Mouse (Mus musculus) heart, embryonic 16.5 days (tissue): Measurements from ENCODE around the gene Vps33a. TPM values are rescaled to one million over a fixed set of nuclear protein-coding genes. Genes with fewer than 3 reads are reported as not detected.

ENCODE experiments used
- ATAC-seq: fragments of 200-750 bp; cut with Nextera tagmentation; replicated peaks from 2 replicates; pipeline ENCODE4 v1.8.0; 2017; ENCODE audit warnings: moderate number of reproducible peaks; ENCODE audit not compliant: insufficient read depth, low FRiP score; ENCODE audit errors: extremely low read depth
- H3K27ac ChIP-seq: fragments of 300-500 bp; sonication (generic); 2 replicates; pipeline ENCODE4 v1.5.1; 2014; ENCODE audit warnings: mild to moderate bottlenecking, low read length, control low read depth, moderate library complexity
- H3K27me3 ChIP-seq: fragments of 300-500 bp; sonication (generic); 2 replicates; pipeline ENCODE4 v1.6.1; 2014; ENCODE audit warnings: low read length, mixed read lengths; ENCODE audit not compliant: control insufficient read depth, insufficient read depth
- H3K36me3 ChIP-seq: fragments of 300-500 bp; sonication (generic); 2 replicates; pipeline ENCODE4 v1.6.1; 2014; ENCODE audit not compliant: control insufficient read depth, insufficient read depth
- H3K4me1 ChIP-seq: fragments of 300-500 bp; sonication (generic); 2 replicates; pipeline ENCODE4 v1.6.1; 2014; ENCODE audit warnings: low read length, mixed read lengths; ENCODE audit not compliant: control insufficient read depth, insufficient read depth
- H3K4me2 ChIP-seq: fragments of 300-500 bp; sonication (generic); 2 replicates; pipeline ENCODE4 v1.6.1; 2014; ENCODE audit warnings: low read depth, mild to moderate bottlenecking, control low read depth, low read length
- H3K4me3 ChIP-seq: fragments of 300-500 bp; sonication (generic); 2 replicates; pipeline ENCODE4 v1.5.1; 2014; ENCODE audit warnings: mild to moderate bottlenecking, control low read depth, low read length
- H3K9ac ChIP-seq: fragments of 300-500 bp; sonication (generic); 2 replicates; pipeline ENCODE4 v1.6.1; 2014; ENCODE audit warnings: low read length, control low read depth
- H3K9me3 ChIP-seq: fragments of 300-500 bp; sonication (generic); replicated peaks from 2 replicates; pipeline ENCODE4 v1.6.1; 2016; ENCODE audit warnings: low read length; ENCODE audit not compliant: control insufficient read depth
- WGBS: fragments of 180-500 bp; shearing (Covaris S2); extraction: QIAGEN DNeasy Blood & Tissue Kit; methylation state at CpG from one replicate; pipeline ENCODE4 v1.1.7; 2014; 5-methylcytosine and 5-hydroxymethylcytosine counted together
- polyA plus RNA-seq: library from polyadenylated mRNA; unstranded; fragments of >200 nt; fragmentation: Nextera tagmentation; extraction: Ambion mirVana; gene quantifications from 2 replicates; pipeline ENCODE4 v1.2.1, GENCODE M21; 2015

The Vps33a gene
- polyA plus RNA-seq, 1 experiment from 2014 or later: 26.3 TPM

DNA sequence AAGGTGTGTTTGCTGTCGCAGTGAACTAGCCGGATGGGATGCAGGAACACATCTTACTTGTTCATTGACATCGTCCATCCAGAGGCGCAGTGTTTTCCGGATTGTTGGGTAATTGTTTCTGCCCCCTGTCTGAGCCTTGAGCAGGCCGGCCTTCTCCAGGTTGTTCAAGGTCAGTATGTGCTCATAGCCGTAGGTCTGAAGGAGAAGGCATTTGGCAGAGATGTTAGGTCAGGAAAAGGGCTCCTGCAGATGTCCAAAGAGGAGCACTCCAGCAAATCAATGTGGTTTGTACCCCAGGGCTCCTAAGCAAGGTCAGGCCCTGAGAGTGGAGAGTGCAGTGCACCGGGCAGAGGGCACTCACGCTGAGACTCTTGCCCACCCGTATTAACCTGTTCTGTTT lies 39.0 kb downstream of the Vps33a start:
- Histone ChIP-seq H3K4me3 (no peak overlapping the region), H3K27ac (no peak overlapping the region), H3K4me2 (no peak overlapping the region), H3K9ac (no peak overlapping the region), H3K4me1 (no peaks in the 10 kb centered on the region), H3K9me3 (no peaks in the 10 kb centered on the region), H3K36me3 (peaks cover 43% of the 10 kb centered on the region), H3K27me3 (no peaks in the 10 kb centered on the region)
- ATAC-seq: no peak
- WGBS: 85% methylated on average over 10 of the region's 10 CpGs

DNA sequence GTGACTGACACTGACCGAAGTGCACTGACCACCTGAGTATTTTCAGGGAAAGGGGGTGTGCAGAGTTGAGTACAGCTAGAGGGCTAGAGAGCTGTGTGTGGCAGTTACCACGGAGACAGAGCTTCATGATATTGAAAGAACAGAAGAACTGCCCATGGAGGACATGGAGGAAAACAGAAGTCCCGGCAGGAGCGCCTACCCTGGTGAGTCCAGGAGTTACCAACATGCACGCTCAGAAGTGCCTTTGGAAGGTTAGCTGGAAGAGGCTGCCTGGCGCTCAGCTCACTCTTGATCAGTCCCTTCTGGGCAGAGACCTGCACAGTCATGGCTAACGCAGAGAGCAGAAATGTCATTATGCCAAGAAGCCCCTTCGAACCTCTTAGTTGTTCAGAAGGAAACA lies 42.8 kb downstream of the Vps33a start:
- no peak overlapping the region for H3K9ac ChIP-seq
- no peak for ATAC-seq
- H3K9me3 ChIP-seq: no peaks in the 10 kb centered on the region
- no peak overlapping the region for H3K4me3 ChIP-seq
- 89% methylated on average over 8 of the region's 8 CpGs for WGBS
- peaks cover 38% of the 10 kb centered on the region for H3K36me3 ChIP-seq
- no peak overlapping the region for H3K27ac ChIP-seq
- H3K4me1 ChIP-seq: no peaks in the 10 kb centered on the region
- H3K27me3 ChIP-seq: no peaks in the 10 kb centered on the region
- no peak overlapping the region for H3K4me2 ChIP-seq

DNA sequence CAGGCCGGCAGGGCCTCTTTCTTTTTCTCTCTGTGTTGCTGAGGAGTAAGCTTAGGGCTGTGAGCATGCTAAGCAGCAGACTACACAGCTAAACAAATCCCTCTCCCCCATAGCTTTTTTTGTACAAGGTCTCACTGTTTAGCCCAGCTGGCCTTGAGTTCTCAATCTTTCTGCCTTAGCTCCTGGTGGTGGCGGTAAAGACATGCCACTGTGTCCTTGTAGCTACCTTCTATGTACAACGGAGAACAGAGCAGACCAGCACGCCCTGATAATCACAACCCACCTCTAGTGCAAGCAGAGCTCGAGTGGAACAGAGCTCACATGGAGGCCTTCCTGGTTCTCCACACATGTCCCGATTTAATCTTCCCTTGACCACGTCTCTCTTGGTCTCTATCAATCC lies 44.2 kb downstream of the Vps33a start:
- peaks cover 28% of the 10 kb centered on the region for H3K36me3 ChIP-seq
- no peaks in the 10 kb centered on the region for H3K27me3 ChIP-seq
- H3K9me3 ChIP-seq: no peaks in the 10 kb centered on the region
- 63% methylated on average over 7 of the region's 7 CpGs for WGBS
- peaks cover 4% of the 10 kb centered on the region for H3K4me1 ChIP-seq
- no peak overlapping the region for H3K4me2 ChIP-seq
- H3K9ac ChIP-seq: no peak overlapping the region
- H3K4me3 ChIP-seq: no peak overlapping the region
- ATAC-seq: no peak
- H3K27ac ChIP-seq: no peak overlapping the region

- ATAC-seq: no peak
- Histone ChIP-seq H3K27ac (no peak overlapping the region), H3K36me3 (peaks cover 5% of the 10 kb centered on the region), H3K9me3 (no peaks in the 10 kb centered on the region), H3K4me2 (no peak overlapping the region), H3K9ac (no peak overlapping the region), H3K4me1 (peaks cover 11% of the 10 kb centered on the region), H3K4me3 (no peak overlapping the region), H3K27me3 (no peaks in the 10 kb centered on the region)
- 85% methylated on average over 9 of the region's 9 CpGs for WGBS
Observed at GRCm38 (mm10) chr5:123525916-123526495, 46.8 kb downstream of the Vps33a start.

DNA sequence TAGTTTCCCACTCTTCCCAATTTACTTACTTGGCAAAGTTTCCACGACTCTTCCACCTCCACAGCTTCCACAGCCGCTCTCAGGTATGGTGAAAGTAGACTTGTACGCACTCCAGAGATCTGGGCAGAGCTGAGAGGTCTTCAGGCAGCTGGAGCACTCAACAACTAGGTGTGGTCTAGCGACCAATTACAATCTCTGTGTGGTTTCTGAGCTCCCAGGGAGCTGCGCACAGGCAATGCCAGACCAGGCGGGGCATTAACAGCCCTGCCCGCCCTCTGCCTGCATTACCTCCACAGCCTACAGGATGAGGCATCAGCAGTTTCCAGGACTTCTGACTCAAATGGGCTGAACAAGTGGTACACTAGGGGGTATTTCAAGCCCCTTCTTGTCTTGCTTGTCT lies 47.6 kb downstream of the Vps33a start, which contains the start of gene Gm49027:
Gene Gm49027, minus strand, starts transcription at position 208 of the 400 bp plus-strand sequence.
- Histone ChIP-seq H3K9me3 (no peaks in the 10 kb centered on the region), H3K27ac (0 out of 2 replicates have a peak within 1 kb of the TSS, but pooled peaks have one; percentile 43), H3K4me1 (peaks cover 11% of the 10 kb centered on the region), H3K4me3 (peak within 1 kb of the TSS; percentile 91), H3K4me2 (peak within 1 kb of the TSS; percentile 98), H3K9ac (0 out of 2 replicates have a peak within 1 kb of the TSS, but pooled peaks have one; percentile 54), H3K27me3 (no peaks in the 10 kb centered on the region), H3K36me3 (peaks cover 3% of the 10 kb centered on the region; the same call in 1 of the 2 replicates)
- no peak for ATAC-seq
- 81% methylated on average over 7 of the region's 7 CpGs for WGBS

DNA sequence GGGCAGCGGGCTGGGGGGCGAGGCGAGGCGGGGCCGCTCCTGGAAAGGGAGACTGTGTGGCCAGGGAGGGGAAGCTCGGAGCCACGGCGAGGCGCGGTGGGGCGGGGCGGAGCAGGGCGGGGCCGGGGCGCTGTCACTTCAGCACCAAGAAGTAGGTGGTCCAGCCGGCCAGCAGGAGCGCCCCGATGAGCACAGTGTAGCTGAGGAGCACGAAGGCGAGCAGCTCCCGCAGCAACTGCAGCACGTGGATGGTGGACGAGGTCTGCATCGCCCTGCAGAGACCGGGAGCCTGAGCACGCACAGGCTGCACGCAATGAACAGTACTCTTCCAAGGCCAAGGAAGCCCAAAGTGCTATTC lies 48.5 kb downstream of the Vps33a start:
- Histone ChIP-seq H3K36me3 (no peaks in the 10 kb centered on the region), H3K4me1 (peaks cover 11% of the 10 kb centered on the region), H3K9me3 (no peaks in the 10 kb centered on the region), H3K4me3 (peak overlapping the region; percentile 91), H3K4me2 (peak overlapping the region; percentile 98), H3K27ac (0 out of 2 replicates have a peak overlapping the region, but pooled peaks have one; percentile 43), H3K9ac (0 out of 2 replicates have a peak overlapping the region, but pooled peaks have one; percentile 54), H3K27me3 (no peaks in the 10 kb centered on the region)
- under 1% methylated on average over 26 of the region's 27 CpGs for WGBS
- ATAC-seq: peak; percentile 92

DNA sequence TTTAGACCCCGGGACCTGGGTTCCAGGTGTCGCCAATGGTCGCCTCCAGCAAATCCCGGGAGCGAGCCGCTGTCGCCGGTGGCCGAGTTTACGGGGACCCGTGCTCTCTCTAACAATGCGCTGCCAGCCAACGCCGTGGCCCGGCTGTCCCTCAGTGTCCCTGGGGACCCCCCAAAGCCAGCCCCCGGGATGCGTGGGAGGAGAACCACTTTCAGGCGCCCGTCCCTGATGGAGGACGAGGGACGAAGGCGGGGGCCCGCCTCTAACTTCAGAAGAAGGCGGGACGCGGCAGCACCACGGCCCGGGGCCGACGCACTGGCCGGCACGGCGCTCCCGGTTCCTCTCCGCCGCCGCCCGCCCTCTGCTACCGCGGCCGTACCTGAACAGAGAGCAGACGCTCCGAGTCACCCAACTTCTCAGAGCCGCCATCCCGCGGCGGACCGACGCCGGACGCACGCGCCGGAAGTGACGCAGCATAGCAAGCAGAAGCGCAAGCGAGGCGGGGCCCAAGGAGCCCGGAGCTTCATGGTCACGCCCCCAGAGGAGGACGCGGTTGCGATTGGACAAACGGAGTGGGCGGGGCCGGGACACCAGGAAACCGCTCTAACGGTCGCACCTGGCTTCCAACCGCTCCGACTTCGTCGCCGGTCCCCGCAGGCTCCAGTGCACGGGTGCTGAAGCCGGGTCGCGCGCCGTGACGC lies 49.0 kb downstream of the Vps33a start, which contains the start of gene Diablo:
Gene Diablo, minus strand, starts transcription at position 485 of the 701 bp plus-strand sequence.
- ATAC-seq: peak; percentile 99
- Histone ChIP-seq H3K4me3 (peak within 1 kb of the TSS; percentile 91), H3K27ac (peak within 1 kb of the TSS; percentile 43; the same call in 1 of the 2 replicates), H3K4me1 (peaks cover 11% of the 10 kb centered on the region), H3K36me3 (no peaks in the 10 kb centered on the region), H3K9ac (peak within 1 kb of the TSS; percentile 92), H3K4me2 (peak within 1 kb of the TSS; percentile 98), H3K27me3 (no peaks in the 10 kb centered on the region), H3K9me3 (no peaks in the 10 kb centered on the region)
- WGBS: under 1% methylated on average over 82 of the region's 82 CpGs

DNA sequence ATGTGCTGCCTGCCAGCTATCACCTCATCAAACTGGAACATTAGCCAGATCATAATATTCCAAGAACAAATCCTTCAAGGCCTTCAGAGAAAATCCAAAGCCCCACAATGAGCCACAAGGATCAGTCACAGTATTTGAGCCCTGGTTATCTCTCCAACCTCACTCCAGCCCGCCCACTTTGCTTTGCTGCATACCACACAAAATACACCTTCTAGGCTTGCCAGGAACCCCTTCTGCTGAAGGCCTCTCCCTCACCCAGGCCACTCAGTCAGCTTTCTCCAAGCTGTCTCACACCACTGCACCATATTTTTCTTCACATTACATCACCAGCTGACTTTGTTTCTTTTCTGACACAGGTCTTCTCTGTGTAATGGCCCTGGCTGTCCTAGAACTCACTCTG lies 50.7 kb downstream of the Vps33a start:
- 74% methylated on average over 1 of the region's 1 CpGs for WGBS
- H3K4me2 ChIP-seq: no peak overlapping the region

DNA sequence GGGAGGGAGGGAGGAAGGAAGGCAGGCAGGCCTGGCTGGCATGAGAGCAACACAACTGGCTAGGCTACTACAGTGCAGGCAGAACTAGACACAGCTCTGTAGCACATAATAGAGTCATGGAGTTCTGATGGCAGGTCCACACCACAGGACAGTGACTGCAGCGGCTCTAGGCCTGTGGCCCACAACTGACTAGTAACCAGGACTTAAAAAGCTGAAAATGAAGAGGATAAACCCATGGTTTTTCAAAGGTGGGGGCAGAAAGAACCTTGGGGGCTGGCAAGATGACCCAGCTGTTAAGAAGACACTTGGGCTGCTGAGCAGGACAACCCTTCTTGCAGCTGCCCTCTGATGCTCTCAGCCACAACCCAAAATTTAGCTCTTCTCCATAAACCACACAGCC lies 51.2 kb downstream of the Vps33a start:
- Histone ChIP-seq H3K4me1 (peaks cover 11% of the 10 kb centered on the region), H3K27me3 (no peaks in the 10 kb centered on the region), H3K9ac (no peak overlapping the region), H3K4me3 (no peak overlapping the region), H3K36me3 (peaks cover 6% of the 10 kb centered on the region; the same call in 1 of the 2 replicates), H3K27ac (no peak overlapping the region), H3K4me2 (no peak overlapping the region), H3K9me3 (no peaks in the 10 kb centered on the region)
- ATAC-seq: no peak
- WGBS: 90% methylated on average over 1 of the region's 1 CpGs

More for the DNA sequence above, 50.7 kb downstream of the Vps33a start:
- Histone ChIP-seq H3K9me3 (no peaks in the 10 kb centered on the region), H3K4me3 (no peak overlapping the region), H3K4me1 (peaks cover 11% of the 10 kb centered on the region), H3K27ac (no peak overlapping the region), H3K27me3 (no peaks in the 10 kb centered on the region), H3K36me3 (peaks cover 6% of the 10 kb centered on the region; the same call in 1 of the 2 replicates), H3K9ac (no peak overlapping the region)
- no peak for ATAC-seq
